Mouse (Mus musculus) ES-E14 (cell line): ENCODE data around the gene Zfp473.

Experiments
- CHD2 ChIP-seq: IDR thresholded peaks from 2 replicates; pipeline ENCODE4 v1.6.1; 2014; ENCODE audit warnings: mild to moderate bottlenecking, low read depth, low read length, inconsistent platforms
- HCFC1 ChIP-seq: IDR thresholded peaks from 2 replicates; pipeline ENCODE4 v1.6.1; 2012; ENCODE audit warnings: low read length, inconsistent platforms, borderline replicate concordance; ENCODE audit not compliant: insufficient read depth

- TF ChIP-seq CHD2: no peak
- TF ChIP-seq HCFC1: no peak
These were observed 57.2 kb downstream of the Zfp473 start for GRCm38 (mm10) chr7:44693427-44694175.
